Mouse (Mus musculus): Measurements from ENCODE around the gene Cables2. TPM values are rescaled to one million over a fixed set of nuclear protein-coding genes. Genes with fewer than 3 reads are reported as not detected.
"Not testable (repeated sequence)": the region's sequence is repeated elsewhere in the genome, so short reads cannot be mapped to it uniquely, and the experiment has no call there.

Gene Cables2
- total RNA-seq, 1 experiment from 2014 or later = 9.2 TPM

DNA sequence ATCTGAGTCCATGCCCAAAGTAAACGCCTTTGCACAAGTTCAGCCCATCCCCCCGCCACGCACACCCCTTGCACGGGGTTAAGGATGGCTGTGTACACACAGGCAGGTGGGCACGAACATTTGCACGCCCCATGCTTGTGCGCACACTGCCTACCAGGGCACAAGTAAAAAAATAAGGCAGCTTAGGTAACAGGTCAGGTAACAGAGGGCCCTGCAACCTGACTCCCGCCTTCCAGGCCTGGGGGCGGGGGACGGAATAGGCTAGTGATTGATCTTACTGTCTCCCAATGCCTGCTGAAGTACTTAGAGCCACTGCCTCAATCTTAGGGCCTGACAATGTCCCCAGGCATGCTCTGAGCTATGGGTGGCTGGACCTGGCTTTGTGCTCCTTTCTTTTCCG is 15.7 kb upstream of the Cables2 start:
- no peak for ATAC-seq (replicated peaks; ENCODE audit: low read depth, poor library complexity, severe bottlenecking)

DNA sequence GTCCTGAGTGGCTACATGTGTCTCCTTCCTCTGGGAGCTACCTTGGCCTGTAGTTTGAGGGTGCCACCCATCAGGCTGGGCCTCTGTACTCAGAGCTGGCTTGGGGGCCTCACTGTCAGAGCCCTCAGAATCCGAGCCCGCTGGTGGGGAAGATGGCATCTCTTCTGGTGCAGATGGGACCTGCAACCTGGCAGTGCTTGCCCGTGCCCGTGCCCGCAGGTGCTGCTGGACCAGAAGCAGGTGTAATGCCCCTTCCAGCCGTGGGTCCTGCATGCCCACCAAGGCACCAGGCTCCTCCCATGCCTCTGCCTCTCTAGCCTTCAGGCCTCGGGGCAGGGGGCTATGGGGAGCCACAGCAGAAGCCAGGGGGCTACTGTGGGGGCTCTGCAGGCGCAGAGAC is 6.0 kb upstream of the Cables2 start:
- ATAC-seq (replicated peaks; ENCODE audit: low read depth, poor library complexity, severe bottlenecking) = no peak

DNA sequence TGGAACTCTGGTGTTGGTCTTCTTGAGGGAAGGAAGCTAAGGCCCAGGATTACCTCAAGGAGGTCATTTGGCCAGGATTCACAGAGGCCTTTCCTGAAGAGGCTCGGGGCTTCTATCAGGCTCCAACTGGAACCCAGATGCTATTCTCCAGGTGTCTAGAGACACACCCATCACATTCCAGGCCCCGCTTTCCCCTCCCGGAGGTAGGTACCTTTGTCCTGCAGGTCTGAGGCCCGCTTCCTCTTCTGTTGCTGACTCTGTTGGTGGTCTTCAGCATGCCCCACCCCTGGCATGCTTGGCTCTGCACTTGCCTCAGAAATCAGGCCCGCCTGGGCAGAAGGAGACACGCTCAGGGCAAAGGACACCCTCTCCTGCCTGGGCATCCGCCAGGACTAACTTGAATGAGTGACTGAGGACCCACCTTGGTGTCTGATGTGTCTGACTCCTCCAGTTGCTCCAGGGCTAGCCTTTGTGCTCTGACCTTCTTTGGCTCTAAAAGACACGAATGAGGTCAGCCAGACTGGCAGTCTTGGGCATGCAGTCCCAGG is 4.6 kb upstream of the Cables2 start:
- ATAC-seq (replicated peaks; ENCODE audit: low read depth, poor library complexity, severe bottlenecking) = no peak

GRCm38 (mm10) chr2:180276851-180277259 is 3.6 kb upstream of the Cables2 start:
- peak; percentile 54 for ATAC-seq (replicated peaks; ENCODE audit: low read depth, poor library complexity, severe bottlenecking)

DNA sequence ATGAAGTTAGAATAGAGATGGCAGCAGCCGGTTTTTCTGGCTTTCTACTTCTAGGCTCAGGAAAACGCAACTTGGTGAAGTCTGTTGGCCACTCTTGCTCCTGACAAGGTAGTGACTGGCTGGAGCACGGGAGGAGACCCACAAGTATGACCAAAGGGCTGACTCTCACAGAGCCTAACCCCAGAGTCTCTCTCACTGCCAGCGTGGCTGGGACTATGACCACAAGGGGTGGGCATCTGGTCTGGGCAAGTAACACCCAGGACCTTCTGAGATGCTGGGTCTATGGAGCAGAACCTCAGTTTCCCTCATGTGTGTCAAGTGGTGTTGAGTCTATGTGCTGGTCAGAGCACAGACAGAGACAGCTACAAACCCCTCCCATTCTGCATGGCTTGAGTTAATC is 3.1 kb upstream of the Cables2 start:
- no peak for ATAC-seq (replicated peaks; ENCODE audit: low read depth, poor library complexity, severe bottlenecking)

DNA sequence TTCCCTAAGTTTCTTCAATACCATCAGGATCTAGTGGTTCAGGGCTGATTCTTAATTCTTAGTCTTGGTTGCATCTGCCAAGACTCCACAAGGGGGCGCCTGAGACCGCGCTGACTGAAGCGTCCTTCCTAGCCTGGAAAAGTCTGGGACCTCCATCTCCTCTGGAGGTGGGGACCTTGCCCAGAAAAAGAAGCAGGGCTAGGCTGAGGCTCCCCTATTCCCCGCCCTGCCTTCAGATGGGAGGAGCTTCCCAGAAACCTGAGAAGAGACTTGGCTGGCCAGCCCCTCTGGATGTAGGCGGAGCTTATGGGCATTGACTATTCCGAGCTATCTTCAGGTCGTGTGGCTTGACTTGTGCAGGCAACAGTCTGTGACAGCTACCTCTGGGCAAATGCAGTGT is 2.5 kb upstream of the Cables2 start:
- peak; percentile 35 for ATAC-seq (replicated peaks; ENCODE audit: low read depth, poor library complexity, severe bottlenecking)

GRCm38 (mm10) chr2:180274523-180274922 is 1.2 kb upstream of the Cables2 start:
- ATAC-seq (replicated peaks; ENCODE audit: low read depth, poor library complexity, severe bottlenecking) = no peak

DNA sequence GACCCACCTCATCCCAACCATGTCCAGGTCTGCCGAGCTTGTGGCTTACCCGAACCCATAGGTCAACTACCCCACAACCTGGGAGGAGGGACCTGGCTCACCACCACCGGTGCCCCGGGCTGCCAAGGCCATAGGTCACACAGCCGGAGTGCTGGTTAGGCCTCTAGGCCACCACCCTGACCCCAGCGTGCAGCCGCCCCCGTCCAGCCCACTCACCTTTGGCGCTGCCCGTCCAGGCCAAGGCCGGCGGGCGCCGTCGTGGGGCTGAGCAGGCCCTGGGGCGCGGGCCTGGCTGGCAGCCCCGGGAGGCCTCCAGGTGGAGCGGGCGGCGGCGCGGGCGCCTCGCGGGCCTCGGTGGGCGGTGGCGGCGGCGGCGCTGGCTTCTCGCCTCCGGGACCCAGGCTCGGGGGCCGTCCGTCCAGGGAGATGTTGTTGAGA is 393 bp downstream of the Cables2 start:
- no peak for ATAC-seq (replicated peaks; ENCODE audit: low read depth, poor library complexity, severe bottlenecking)

GRCm38 (mm10) chr2:180271804-180272395 is 1.4 kb downstream of the Cables2 start:
- no peak for ATAC-seq (replicated peaks; ENCODE audit: low read depth, poor library complexity, severe bottlenecking)

DNA sequence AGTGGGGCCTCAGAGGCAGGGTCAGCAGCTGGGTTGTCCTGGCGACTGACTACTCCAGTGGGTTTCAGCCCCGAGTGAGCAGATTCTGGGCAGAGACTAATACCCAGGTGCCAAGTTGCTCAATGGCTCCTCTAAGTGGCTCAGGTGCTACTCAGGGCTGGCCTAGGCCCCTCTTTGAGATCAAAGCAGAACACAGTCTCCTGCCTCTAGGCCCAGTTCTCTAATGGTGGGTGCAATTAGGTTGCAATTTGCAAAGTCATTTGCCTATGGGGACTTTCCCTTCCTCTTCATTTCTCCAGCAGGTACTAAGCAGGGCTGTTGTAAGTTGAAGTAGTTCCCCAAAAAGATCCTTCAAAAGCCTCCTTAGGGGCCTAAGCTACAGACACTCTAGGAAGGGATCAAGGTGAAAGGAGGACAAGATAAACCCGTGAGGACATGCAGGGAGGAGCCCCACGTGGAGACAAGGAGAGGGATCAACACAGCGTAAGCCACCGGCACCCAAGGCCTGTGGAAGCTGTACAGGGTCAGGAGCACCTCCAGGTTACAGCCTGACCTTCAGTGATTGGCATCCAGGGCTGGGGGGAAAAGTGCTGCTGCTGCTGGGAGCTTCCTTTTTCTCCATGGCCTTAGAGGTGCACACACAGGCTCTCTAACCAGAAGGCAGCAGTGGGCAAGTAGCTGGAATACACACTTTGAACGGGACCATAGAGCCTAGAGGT is 2.6 kb downstream of the Cables2 start:
- peak; percentile 14 for ATAC-seq (replicated peaks; ENCODE audit: low read depth, poor library complexity, severe bottlenecking)

- no peak for ATAC-seq (replicated peaks; ENCODE audit: low read depth, poor library complexity, severe bottlenecking)
Measured at GRCm38 (mm10) chr2:180269329-180269728, 4.0 kb downstream of the Cables2 start.

- ATAC-seq (replicated peaks; ENCODE audit: low read depth, poor library complexity, severe bottlenecking) = no peak
Measured at GRCm38 (mm10) chr2:180267955-180268354, 5.3 kb downstream of the Cables2 start.

DNA sequence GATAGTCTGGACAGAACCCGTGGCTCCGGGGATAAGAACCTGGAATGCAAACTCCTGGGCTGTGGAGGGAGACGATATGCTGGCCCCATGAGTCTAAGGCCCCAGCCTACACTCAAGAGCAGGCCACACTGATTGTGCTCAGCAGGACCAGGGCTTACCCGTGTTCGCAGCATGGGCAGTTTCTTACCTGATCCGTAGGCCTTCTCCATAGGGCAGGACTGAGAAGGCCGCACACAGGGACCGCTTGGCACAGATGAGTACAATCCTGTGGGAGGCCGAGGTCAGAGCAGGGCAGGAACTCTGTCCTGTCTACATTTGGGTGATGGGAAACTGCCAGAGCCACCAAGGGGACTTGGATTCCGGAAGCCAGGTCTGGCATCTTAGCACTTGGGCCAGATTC is 10.4 kb downstream of the Cables2 start:
- no peak for ATAC-seq (replicated peaks; ENCODE audit: low read depth, poor library complexity, severe bottlenecking)

GRCm38 (mm10) chr2:180262441-180262840 is 10.9 kb downstream of the Cables2 start:
- ATAC-seq (replicated peaks; ENCODE audit: low read depth, poor library complexity, severe bottlenecking) = no peak

- no peak for ATAC-seq (replicated peaks; ENCODE audit: low read depth, poor library complexity, severe bottlenecking)
Measured at GRCm38 (mm10) chr2:180261901-180262300, 11.4 kb downstream of the Cables2 start.

- ATAC-seq (replicated peaks; ENCODE audit: low read depth, poor library complexity, severe bottlenecking) = no peak
Measured at GRCm38 (mm10) chr2:180260610-180261480, 12.5 kb downstream of the Cables2 start.

- ATAC-seq (replicated peaks; ENCODE audit: low read depth, poor library complexity, severe bottlenecking) = not testable (repeated sequence)
Measured at GRCm38 (mm10) chr2:180259826-180260609, 13.3 kb downstream of the Cables2 start.

DNA sequence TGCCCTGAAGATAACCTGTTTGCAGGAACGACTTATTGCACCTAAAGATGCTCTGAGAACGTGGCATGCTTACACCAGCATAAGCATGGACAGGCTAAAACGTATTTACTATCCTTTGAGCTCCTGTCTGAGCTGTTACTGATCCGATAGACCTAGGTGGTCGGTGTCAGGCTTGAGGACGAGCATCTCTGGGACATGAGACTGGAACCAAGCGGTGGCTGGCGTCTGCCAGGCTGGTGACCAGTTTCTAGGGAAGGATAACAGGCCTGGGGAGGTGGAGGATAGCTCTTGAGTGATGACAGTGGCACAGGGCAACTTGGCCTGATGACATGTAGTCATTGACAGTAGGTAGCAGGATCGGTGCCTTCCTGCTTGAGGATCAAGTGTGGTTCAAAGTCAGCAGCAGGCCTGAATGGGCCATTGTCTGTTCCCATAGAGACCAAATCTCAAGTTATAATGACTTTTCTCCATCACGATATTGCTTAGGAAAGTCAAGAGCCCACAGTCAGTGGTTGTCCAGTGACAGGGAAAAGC is 14.3 kb downstream of the Cables2 start:
- ATAC-seq (replicated peaks; ENCODE audit: low read depth, poor library complexity, severe bottlenecking) = not testable (repeated sequence)

DNA sequence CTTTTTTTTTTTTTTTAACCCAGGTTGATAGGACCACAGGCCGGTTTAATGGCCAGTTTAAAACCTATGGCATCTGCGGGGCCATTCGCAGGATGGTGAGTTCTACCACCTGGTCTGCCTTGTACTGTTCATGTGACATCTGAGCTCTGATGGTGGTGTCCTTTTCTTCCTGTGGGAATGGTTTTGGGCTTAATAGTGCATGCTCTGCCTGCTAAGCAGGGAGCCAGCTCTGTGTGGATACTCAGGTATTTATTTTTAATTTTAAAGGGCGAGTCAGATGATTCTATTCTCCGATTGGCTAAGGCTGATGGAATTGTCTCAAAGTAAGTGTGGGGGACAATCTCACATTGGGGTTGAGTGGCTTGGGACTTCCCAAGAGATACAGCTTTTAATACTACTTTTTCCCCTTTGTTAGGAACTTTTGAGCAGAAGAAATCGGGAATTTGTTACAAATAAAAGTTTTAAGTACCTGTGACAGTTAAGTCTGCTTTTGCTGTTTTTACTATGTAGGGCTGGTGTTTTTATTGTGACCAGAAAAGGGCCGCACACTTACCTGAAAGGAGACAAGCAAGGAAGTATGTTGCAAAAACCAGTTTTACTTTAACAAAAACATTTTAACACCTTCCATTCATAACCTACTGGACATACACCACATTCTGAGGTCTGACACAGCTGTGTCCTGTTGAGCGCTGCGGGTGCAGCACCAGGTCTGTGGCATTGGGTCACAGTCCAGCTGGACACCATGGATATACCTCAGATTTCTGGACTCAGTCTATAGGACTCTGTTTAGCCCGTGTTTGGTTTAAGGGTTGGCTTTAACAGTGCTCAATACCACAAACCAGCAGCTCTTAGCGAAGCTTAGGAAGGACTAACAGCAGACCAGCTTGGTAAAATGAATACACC is 15.1 kb downstream of the Cables2 start:
- ATAC-seq (replicated peaks; ENCODE audit: low read depth, poor library complexity, severe bottlenecking) = no peak

All from common myeloid progenitor, adult 5-6 weeks (primary cell).